Mouse (Mus musculus) ES-E14 (cell line): ENCODE data around the gene Plin4. TPM values are rescaled to one million over a fixed set of nuclear protein-coding genes. Genes with fewer than 3 reads are reported as not detected.

Source experiments
- DNase-seq: peaks from one replicate; pipeline ENCODE4 v3.0.0-alpha.2; 2013; ENCODE audit warnings: low read depth, low spot score
- H3K27ac ChIP-seq: 2 replicates; pipeline ENCODE4 v1.5.1; 2012; ENCODE audit warnings: low read depth, mild to moderate bottlenecking, low read length, moderate library complexity, mixed read lengths; ENCODE audit not compliant: poor library complexity, insufficient read depth, severe bottlenecking
- H3K36me3 ChIP-seq: 2 replicates; pipeline ENCODE4 v1.6.1; 2012; ENCODE audit warnings: mild to moderate bottlenecking, low read length, moderate library complexity, mixed read lengths; ENCODE audit not compliant: control insufficient read depth, poor library complexity, insufficient read depth, severe bottlenecking
- H3K4me1 ChIP-seq, 2 experiments: fragments of 150-350 bp in 1 of 2; sonication (generic) in 1 of 2; 2 replicates each; pipeline ENCODE4 v1.6.1; 2012; ENCODE audit warnings: low read length in 2 of 2, mild to moderate bottlenecking in 1 of 2, mixed read lengths in 1 of 2; ENCODE audit not compliant: control insufficient read depth in 2 of 2, insufficient read depth in 2 of 2, poor library complexity in 1 of 2
- H3K4me3 ChIP-seq, 2 experiments: fragments of 150-350 bp in 1 of 2; sonication (generic) in 1 of 2; 2 replicates each; pipeline ENCODE4 v1.5.1; 2012; ENCODE audit warnings: low read length in 2 of 2, low read depth in 1 of 2, mild to moderate bottlenecking in 1 of 2, mixed read lengths in 1 of 2; ENCODE audit not compliant: insufficient read depth in 1 of 2, poor library complexity in 1 of 2, severe bottlenecking in 1 of 2
- H3K9ac ChIP-seq: 2 replicates; pipeline ENCODE4 v1.6.1; 2012; ENCODE audit warnings: low read depth, mild to moderate bottlenecking, low read length, mixed read lengths; ENCODE audit not compliant: poor library complexity, insufficient read depth, severe bottlenecking
- H3K9me3 ChIP-seq: fragments of 150-350 bp; sonication (generic); 2 replicates; pipeline ENCODE4 v1.6.1; 2012; ENCODE audit warnings: low read depth, mild to moderate bottlenecking, low read length; ENCODE audit not compliant: control insufficient read depth, insufficient read depth
- CHD2 ChIP-seq: IDR thresholded peaks from 2 replicates; pipeline ENCODE4 v1.6.1; 2014; ENCODE audit warnings: mild to moderate bottlenecking, low read depth, low read length, inconsistent platforms
- HCFC1 ChIP-seq: IDR thresholded peaks from 2 replicates; pipeline ENCODE4 v1.6.1; 2012; ENCODE audit warnings: low read length, inconsistent platforms, borderline replicate concordance; ENCODE audit not compliant: insufficient read depth
- MAFK ChIP-seq: IDR thresholded peaks from 2 replicates; pipeline ENCODE4 v1.6.1; 2014; ENCODE audit warnings: mild to moderate bottlenecking, low read depth, low read length, inconsistent platforms; ENCODE audit not compliant: insufficient read depth
- ZC3H11A ChIP-seq: IDR thresholded peaks from 2 replicates; pipeline ENCODE4 v1.6.1; 2012; ENCODE audit warnings: low read depth, mild to moderate bottlenecking, inconsistent platforms, low read length, borderline replicate concordance
- ZNF384 ChIP-seq: IDR thresholded peaks from 2 replicates; pipeline ENCODE4 v1.6.1; 2012; ENCODE audit warnings: low read depth, low read length, inconsistent platforms
- in situ Hi-C, 2 experiments: fragments of 600-800 bp; cut with MboI; formaldehyde crosslinking; loops; one replicate each; pipeline ENCODE4 v1.15.1; 2025; ENCODE audit warnings: low sequenced_read_pairs in 2 of 2, inconsistent platforms in 1 of 2; ENCODE audit not compliant: unreplicated experiment in 2 of 2
- total RNA-seq: library from RNA; depleted of rRNA; stranded (reverse); fragments of 300-350 nt; gene quantifications from 2 replicates; pipeline ENCODE4 v1.2.3, GENCODE M21; 2012

Gene Plin4
- total RNA-seq, 1 experiment, result 0.31 TPM

DNA sequence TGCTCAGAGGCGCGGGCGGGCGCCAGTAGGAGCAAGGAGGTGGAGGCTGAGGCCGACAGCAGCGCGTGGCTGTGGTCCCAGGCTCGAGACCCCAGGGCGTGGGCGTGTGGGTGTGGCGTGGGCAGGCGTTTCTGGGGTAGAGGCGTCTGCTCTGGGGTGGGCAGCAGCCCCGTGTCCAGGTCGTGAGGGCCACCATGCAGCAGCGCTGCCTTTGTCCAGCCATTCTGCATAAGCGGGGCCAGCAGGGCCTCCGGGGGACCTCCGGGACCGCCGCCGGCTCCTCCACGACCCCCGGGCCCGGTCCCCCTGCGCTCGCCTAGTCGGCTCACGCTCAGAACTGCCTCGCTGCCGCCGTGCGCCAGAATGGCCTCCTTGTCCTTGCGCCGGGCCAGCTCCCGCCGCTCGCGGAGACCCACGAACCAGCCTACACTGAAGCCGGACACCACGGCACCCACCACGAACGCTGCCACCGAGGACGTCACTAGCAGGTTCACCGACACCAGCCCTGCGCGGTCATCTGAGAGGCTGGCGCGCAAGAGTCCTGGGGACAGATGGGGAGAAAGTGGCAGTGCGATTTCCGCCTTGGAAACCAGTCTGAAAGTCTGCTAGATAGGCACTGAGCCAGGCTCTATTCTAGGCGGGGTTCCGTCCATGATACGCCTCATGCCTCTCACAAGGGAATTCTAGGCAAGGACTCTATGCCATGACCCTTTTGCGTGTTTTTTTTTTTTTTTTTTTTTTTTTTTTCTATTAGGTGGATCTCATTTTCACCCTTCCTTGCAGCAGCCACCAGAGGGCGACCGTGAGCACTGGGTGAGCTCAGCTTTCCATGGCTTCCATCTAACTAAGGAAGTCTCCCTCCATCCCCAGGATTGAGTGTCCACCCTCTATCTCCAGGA, 15.0 kb upstream of the Plin4 start:
- DNase-seq, result peak; percentile 77
- H3K36me3 ChIP-seq, result no peaks in the 10 kb centered on the region
- in situ Hi-C loops, result no loop called here
- peaks cover 0 to 2% of the 10 kb centered on the region in 2 experiments; a peak in 1 of 4 replicates for H3K4me1 ChIP-seq
- H3K27ac ChIP-seq, result no peak overlapping the region
- TF ChIP-seq MAFK (no peak), ZNF384 (peak; percentile 99), HCFC1 (no peak), ZC3H11A (peak; percentile 15; the same call in 1 of the 2 replicates)
- peak overlapping the region; percentile 60 to 62 for H3K4me3 ChIP-seq
- H3K9me3 ChIP-seq, result no peaks in the 10 kb centered on the region
- peak overlapping the region; percentile 46 for H3K9ac ChIP-seq

DNA sequence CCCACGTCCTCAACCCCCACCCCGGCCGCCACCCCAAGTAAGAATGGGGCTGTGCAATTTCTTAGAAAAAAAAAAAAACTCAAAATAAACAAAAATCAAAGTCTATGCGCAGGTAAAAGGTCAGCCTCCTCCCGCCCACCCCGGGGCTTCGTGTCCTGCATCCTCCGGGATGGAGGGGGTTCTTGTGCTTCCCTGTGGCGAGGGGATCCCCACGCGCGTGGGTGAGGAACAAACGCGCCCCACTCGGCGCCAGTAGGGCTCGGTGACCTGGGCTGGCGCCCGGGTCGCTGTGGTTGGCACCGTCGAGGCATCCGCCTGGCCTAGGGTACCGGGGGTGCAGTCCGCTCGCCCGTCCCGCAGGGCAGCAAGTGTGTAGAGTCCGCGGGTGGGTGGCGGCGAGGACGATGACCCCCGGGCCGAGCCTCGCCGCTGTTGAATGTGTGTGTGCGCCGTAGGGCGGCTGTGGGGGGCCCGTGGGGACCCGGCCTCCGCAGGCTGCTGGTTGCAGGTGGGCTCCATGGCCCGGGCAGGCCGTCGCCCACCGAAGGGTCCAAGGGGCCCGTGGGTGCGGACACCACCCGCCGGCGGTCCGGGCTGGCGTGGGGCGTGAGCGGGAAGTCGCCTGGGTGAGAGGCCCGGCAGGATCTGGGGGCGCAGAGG, 14.2 kb upstream of the Plin4 start:
- H3K4me1 ChIP-seq, result peaks cover 0 to 2% of the 10 kb centered on the region in 2 experiments; a peak in 1 of 4 replicates
- peak overlapping the region; percentile 46 for H3K9ac ChIP-seq
- no peaks in the 10 kb centered on the region for H3K9me3 ChIP-seq
- H3K27ac ChIP-seq, result no peak overlapping the region
- in situ Hi-C loops, result no loop called here
- no peak for DNase-seq
- no peak for TF ChIP-seq ZC3H11A
- TF ChIP-seq ZNF384, result no peak
- no peak for TF ChIP-seq HCFC1
- TF ChIP-seq MAFK, result no peak
- TF ChIP-seq CHD2, result no peak
- H3K36me3 ChIP-seq, result no peaks in the 10 kb centered on the region
- H3K4me3 ChIP-seq, result peak overlapping the region; percentile 60 to 62

DNA sequence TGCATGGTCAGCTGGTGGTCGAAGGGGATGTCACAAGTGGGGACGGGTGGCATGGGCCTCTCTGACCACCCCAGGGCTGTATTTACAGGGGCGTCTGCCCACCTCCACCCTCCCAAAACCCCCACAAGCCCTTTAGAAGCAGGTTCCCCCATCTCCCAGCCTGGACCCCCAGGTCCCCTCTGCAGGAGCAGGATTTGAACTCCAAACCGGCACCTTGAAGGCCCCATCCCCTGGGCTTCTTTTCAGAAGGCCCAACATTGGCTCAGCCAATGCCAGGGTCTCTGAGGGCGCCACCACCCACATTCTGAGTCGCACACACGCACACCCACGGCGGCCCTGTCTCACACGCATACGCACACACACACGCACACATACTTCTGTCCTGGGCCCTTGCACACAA, 13.6 kb upstream of the Plin4 start:
- Histone ChIP-seq H3K27ac (no peak overlapping the region), H3K4me1 (peaks cover 0 to 2% of the 10 kb centered on the region in 2 experiments; a peak in 1 of 4 replicates), H3K36me3 (no peaks in the 10 kb centered on the region), H3K9me3 (no peaks in the 10 kb centered on the region), H3K4me3 (no peak overlapping the region; a peak in 1 of 4 replicates), H3K9ac (no peak overlapping the region)
- in situ Hi-C loops, result no loop called here
- TF ChIP-seq ZC3H11A (no peak), ZNF384 (no peak), HCFC1 (no peak), CHD2 (no peak), MAFK (no peak)
- no peak for DNase-seq

DNA sequence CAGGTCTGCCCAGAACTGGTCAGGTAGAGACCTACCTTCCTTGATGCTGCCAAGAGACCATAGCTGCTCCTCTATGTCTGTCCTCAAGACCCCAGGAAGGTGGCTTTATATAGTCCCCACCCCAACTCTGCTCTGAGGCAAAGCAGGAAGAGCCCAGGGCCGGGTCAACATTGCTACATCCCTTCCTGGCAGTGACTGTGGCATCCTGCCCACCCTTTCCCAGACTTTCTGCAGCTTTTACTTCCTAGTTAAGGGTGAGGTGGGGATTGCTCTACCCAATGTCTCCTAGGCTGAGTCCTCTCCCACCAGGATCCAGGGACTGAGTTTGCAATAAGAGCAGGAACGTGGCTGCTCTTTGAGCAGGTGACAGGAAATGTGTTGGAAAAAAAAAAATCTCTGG, 12.2 kb upstream of the Plin4 start, which contains the start of gene Lrg1:
TSS of gene Lrg1 (minus strand) at position 176 of the 400 bp plus-strand sequence.
- no peak for DNase-seq
- TF ChIP-seq ZC3H11A (no peak), HCFC1 (no peak), MAFK (no peak), CHD2 (no peak), ZNF384 (no peak)
- no peak within 1 kb of the TSS for H3K9ac ChIP-seq
- H3K36me3 ChIP-seq, result no peaks in the 10 kb centered on the region
- no peaks in the 10 kb centered on the region for H3K9me3 ChIP-seq
- H3K27ac ChIP-seq, result no peak within 1 kb of the TSS
- H3K4me1 ChIP-seq, result peaks cover 0 to 5% of the 10 kb centered on the region in 2 experiments; a peak in 1 of 4 replicates
- in situ Hi-C loops, result no loop called here
- H3K4me3 ChIP-seq, result peak within 1 kb of the TSS in 1 of 2 experiments; percentile 61; a peak in 1 of 4 replicates
